Mouse (Mus musculus): ENCODE measurements around the gene Dclre1a.
"Not testable (repeated sequence)": the region's sequence is repeated elsewhere in the genome, so short reads cannot be mapped to it uniquely, and the experiment has no call there.

Dclre1a gene

DNA sequence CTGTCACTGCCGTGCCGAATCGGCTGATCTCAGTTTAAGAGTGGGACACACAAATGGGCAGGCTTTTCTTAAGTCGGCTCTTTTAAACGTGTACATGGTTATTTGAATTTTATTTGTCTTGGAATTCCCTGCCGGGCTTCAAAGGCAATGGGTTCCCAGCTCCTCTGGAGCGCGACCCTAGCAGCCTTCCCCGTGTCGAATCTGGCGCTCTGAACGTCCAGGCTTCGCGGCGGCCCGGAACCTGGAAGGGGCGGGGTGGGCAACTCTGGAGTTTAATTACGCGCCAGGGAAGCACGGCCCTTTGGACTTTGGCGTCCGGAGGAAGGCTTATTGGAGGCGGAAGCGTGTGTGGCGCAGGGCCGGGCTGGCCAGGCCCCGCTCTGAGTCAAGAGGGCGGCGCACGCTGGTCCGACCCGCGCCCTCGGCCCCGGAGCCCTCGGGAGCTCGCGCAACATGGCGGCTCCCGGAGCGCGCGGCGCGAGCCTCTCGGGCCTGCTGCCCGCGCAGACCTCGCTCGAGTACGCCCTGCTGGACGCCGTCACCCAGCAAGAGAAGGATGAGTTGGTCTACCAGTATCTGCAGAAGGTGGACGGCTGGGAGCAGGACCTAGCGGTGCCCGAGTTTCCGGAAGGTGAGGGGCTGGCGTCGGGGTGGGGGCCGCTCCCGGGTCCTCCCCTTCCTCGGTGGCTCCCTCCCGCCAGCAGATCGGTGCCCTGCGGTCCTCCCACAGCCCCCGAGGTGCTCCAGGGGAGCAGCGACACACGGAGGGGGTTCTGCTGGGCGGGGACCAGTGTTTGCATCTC is 409 bp upstream of the Dclre1a start, which contains the start of gene Nhlrc2:
Gene Nhlrc2, plus strand, starts transcription at position 32 of the 803 bp plus-strand sequence.
- DNase-seq = peak; percentile 87 to 88

DNA sequence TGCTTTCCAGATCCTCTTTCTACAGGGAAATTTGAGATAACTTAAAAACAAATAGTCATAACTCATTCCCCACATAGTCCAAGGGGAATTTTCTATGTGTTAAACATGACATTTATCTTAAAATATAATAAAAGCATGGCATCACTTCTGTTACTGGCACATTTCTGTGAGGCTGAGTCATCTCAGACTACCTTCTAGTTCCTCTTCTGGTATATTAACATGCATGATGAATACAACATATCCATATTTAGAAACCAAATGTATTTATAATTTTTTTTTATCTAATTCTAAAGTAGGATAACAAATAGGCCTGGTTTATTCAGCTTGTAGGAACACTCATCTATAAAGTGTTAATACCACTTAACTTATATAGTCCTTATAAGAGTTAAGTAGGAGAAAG is 2.0 kb downstream of the Dclre1a start:
- DNase-seq = no peak

- no peak for DNase-seq
These were observed 3.2 kb downstream of the Dclre1a start for GRCm38 (mm10) chr19:56544681-56545388.

DNA sequence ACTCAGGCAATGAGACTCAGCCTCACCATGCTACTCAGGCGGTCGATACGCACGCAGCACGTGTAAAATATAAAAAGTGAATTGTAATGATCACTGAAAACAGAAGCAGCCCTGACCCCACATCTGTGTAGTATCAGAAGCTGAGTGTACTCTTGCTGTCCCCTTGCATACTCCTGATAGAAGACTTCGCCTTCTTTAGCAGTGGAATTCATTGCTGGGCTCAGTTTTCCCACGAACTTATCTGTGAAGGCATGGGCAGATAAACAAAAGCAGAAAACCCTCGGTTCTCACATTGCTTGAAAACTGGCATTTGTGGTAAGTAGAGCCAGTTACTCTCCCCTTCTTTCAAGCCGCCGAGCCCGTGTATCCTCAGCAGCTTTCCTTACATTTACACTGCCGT is 4.7 kb downstream of the Dclre1a start:
- no peak for DNase-seq

DNA sequence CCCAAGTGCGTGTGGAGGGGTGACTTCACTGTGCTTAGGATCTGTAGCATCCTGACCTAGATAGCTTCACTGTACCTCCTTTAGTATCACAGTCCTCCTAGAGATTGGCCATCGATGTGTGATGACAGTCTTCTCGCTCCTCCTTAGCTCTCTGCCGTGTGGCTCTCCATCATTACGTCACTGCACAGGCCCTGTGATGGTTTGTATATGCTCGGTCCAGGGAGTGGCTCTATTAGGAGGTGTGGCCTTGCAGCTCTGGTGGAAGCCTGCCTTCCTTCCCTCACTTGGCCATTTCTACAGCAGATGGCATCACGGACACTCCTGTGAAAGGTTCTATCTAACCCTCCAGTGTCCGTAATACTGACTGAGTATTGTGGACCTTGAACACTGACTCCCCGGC is 12.3 kb downstream of the Dclre1a start:
- no peak for DNase-seq

GRCm38 (mm10) chr19:56535064-56535463 is 13.0 kb downstream of the Dclre1a start:
- DNase-seq = no peak

DNA sequence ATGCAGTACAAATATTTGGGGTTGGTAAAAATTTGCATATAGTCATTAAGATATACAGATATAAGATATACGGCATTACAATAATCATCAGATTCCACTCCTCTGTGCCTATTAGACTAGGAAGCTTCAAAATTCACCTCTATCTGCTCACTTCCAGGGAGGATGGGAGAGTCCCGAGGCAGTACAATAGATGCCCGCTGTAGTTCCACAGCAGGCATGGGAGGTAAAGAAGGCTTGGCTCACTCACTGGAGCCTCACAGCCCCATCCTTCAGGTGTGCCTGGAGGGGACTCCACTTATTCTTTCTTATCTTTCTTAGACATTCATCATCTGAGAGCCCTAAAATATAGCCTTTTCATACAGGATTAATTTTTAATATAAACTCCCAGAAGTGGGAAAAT is 13.7 kb downstream of the Dclre1a start:
- DNase-seq = no peak

GRCm38 (mm10) chr19:56533291-56534071 is 14.5 kb downstream of the Dclre1a start:
- no peak for DNase-seq

- DNase-seq = no peak
These were observed 16.8 kb downstream of the Dclre1a start for GRCm38 (mm10) chr19:56531251-56531650.

- not testable (repeated sequence) for DNase-seq
These were observed 17.5 kb downstream of the Dclre1a start for GRCm38 (mm10) chr19:56530529-56530928.

DNA sequence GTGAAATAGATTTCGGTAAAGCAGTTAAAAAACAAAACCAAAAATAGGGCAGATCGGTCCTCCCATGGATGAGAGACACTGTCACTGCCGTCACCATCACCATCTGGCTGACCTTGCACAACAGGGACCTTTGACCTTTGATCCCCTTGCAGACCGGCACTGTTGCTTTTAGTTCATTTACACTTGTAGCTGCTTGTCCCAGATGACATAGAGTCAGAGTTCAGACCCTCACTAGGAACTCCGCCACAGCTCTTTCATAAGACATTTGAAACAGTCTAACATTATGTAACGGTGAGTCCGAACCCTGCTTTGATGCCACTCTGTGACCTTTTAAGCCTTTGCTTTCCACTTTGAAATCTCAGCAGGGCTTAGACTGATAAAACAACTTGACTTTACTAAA is 28.6 kb downstream of the Dclre1a start:
- not testable (repeated sequence) for DNase-seq

GRCm38 (mm10) chr19:56513527-56513926 is 34.5 kb downstream of the Dclre1a start:
- DNase-seq = not testable (repeated sequence)

DNA sequence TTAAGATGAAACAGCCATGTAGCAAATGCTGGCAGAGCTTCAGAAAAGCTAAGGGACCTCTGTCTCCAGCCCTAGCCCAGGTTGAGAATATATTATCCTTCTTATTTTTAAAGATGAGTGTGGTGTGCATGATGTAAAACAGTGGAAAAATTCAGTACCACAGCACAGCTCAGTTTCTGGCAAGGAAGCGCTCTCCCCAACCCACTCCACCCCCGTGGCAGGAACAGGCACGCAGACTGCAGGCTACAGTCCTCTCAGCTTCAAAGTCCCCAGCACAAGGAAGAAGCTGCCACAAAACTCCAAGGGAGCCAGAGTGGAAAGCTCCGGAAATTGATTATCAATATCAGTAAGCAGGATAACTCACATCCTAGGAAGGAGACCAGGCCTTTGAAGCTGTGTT is 36.8 kb downstream of the Dclre1a start:
- not testable (repeated sequence) for DNase-seq

DNA sequence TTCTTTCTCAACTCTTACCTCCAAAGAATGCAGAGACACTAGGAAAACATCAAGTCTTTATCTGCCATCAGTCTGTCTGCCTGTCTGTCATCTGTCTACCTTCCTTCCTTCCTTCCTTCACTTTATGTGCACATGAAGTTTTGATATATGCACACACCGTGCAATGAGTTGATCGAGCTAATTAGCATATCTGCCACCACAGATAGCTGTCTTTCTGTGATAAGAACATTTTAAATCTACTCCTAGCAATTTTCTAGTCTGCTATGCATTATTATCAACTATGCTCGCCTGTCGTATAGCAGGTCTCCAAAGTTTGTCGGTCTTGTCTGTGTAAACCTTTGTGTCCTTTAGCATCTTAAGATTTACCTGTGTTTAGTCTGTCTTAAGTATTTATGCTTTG is 44.5 kb downstream of the Dclre1a start:
- not testable (repeated sequence) for DNase-seq

DNA sequence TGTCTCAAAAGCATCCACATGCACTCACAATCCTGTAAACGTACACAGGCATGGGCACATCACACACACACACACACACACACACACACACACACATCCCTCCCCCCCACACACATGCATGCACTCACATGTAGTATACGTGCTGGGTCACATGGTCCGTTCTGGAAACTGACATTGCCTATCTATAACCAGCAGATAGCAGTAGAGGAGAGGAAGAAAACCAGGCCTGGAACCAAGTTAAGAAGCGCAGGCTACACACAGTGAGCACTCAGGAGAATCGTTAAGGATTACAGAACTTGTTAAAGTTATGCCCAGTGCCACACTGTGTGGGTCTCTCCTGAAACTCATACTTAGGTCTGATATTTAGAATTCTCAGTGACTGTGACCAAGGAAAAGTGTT is 45.0 kb downstream of the Dclre1a start:
- DNase-seq = not testable (repeated sequence)

DNA sequence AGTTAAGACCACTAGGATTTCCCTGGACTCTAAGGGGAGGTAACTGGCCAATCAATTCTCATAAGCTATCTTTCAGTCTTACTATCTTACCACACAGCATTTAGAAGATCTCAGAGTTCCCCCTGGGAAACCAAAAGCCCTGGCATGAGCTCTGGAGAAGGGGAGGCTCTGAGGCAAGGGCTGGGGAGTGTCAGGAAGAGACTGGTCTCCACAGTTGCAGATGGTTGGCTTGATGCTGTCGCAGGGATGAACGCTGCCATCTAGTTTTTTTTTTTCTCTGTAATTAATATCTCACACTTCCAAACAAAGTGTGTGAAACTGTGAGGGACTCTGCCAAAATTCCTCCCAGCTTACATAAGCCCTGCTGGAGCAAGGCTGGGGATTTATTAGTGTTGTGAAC is 53.9 kb downstream of the Dclre1a start:
- DNase-seq = not testable (repeated sequence)

DNA sequence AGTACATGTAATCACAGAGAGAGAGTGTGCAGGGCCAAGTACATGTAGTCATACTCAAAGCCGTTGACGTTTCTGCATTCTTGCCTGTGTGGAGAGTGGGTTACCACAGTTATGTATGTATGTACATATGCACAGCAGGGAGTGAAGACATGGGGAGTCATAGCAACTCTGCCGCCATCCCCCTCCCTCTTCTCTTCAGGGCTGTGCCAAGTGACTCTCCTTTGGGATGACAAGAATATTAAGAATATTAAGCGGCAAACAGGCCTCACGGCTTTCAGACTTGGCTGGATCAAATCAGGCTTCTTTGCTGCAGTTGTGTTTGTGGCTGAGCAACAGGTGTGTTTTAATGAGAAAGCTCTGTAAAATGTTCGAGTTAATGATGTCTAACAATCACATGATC is 58.4 kb downstream of the Dclre1a start:
- no peak for DNase-seq

- DNase-seq = no peak
These were observed 60.7 kb downstream of the Dclre1a start for GRCm38 (mm10) chr19:56487339-56487738.

DNA sequence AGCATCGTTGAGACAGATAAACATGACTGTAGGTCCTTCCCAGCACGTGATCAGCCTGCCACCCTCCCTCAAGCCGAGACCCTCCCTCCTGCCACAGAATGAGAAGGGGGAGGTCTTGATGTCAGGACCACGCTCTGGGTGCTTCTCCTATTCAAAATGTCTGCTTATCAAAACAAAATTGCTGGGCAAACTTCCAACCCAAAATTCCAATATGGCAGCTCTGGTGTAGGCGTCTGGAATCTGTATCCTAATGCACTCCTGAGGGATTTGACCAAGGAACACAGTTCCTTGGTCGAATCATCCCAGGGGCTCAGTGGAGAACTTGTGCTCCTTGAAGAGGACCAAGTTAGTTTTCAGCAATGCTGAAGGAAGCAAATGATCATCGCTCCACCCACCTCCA is 61.1 kb downstream of the Dclre1a start:
- no peak for DNase-seq

- DNase-seq = peak in 1 of 2 experiments; percentile 49
These were observed 62.4 kb downstream of the Dclre1a start for GRCm38 (mm10) chr19:56485376-56486271.

- DNase-seq = peak; percentile 49 to 51
These were observed 63.2 kb downstream of the Dclre1a start for GRCm38 (mm10) chr19:56484630-56485375.

Measured in cerebellum, postnatal 10 days (tissue).